ENCODE assay signal across 26 mouse cellular contexts in the genomic region with DNA sequence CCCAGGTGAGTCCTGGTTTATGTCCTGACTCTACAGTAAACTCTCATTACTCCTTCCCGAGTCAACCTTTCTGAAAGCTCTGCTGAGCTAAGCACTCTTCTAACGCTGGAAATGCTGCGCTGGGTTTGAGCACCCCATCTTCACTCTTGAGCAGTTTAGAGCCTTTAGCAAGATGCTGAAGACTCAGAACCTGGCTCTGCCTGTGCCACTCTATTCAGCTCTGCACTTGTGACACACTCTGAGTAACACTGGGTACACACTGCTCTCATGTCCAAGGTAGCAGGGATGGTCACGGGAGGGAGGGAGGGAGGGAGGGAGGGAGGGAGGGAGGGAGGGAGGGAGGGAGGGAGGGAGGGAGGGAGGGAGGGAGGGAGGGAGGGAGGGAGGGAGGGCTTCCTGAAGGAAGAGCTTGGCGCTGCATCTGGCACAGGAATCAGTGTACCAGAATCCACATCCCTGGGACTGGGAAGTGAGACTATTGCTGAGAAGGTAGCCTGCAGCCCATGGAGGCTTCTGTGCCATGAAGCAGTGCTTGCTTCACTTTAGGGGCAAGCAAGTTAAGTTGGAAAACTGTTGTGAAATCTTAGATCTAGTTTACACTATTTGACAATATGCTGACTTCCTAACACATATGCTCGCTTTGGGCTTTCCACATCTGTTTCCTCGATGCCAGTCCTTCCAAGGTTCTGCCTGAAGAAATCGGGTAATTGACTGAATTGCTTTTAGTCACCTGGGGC.
A peak's percentile ranks its signal among the peaks of the same experiment; 100 is the strongest.
DNase-seq lines count a peak whose midpoint lies in the region; ATAC-seq and TF ChIP-seq lines count a peak whose summit lies in the region.
"Had no signal": no experiment of that assay in that cellular context is flagged by ENCODE, and none has a peak within 500 bp of the region (broad histone marks: within the 10 kb centered on the region; RNA-seq: fewer than 3 reads in every experiment).

No protein-coding gene starts in this region.

- H3K27me3 ChIP-seq in limb, embryonic 12.5 days = no peaks in the 10 kb centered on the region
- peaks cover 11% of the 10 kb centered on the region; the same call in 1 of the 2 replicates for H3K27me3 ChIP-seq in hindbrain, embryonic 10.5 days (ENCODE audit: insufficient read depth, poor library complexity, severe bottlenecking)
- H3K27me3 ChIP-seq: kidney, embryonic 15.5 days; limb, embryonic 15.5 days; liver, embryonic 13.5 days; neural tube, embryonic 13.5 days had no signal

- no peak overlapping the region for H3K4me2 ChIP-seq in limb, embryonic 12.5 days
- H3K4me2 ChIP-seq: forebrain, embryonic 13.5 days; kidney, embryonic 15.5 days; limb, embryonic 15.5 days; liver, embryonic 13.5 days; midbrain, embryonic 12.5 days; neural tube, embryonic 13.5 days had no signal

- TF ChIP-seq CTCF in bone marrow macrophage, adult 2 months (IDR thresholded peaks at IDR 0.05; ENCODE audit: low read depth, low read length) = no peak

- no peak for ATAC-seq in limb, embryonic 12.5 days (ENCODE audit: insufficient number of reproducible peaks, insufficient read depth, low FRiP score, low TSS enrichment, low read depth)
- ATAC-seq: CD4-positive, CD25-positive, alpha-beta regulatory T cell, adult 4 months; forebrain, embryonic 13.5 days; hindbrain, embryonic 16.5 days had no signal

- no peak overlapping the region for H3K9ac ChIP-seq in limb, embryonic 12.5 days (replicated peaks)
- H3K9ac ChIP-seq: forebrain, embryonic 13.5 days; kidney, embryonic 15.5 days; limb, embryonic 15.5 days; liver, embryonic 13.5 days; midbrain, embryonic 12.5 days; neural tube, embryonic 13.5 days had no signal

- TF ChIP-seq POLR2A in bone marrow macrophage, adult 2 months (IDR thresholded peaks at IDR 0.05; ENCODE audit: borderline replicate concordance, low read depth, low read length) = no peak

- H3K4me3 ChIP-seq in bone marrow macrophage, adult 2 months (ENCODE audit: insufficient read depth, low read length) = no peak overlapping the region
- H3K4me3 ChIP-seq in limb, embryonic 12.5 days (replicated peaks) = no peak overlapping the region
- no peak overlapping the region for H3K4me3 ChIP-seq in hindbrain, embryonic 10.5 days
- H3K4me3 ChIP-seq: forebrain, embryonic 13.5 days; kidney, embryonic 15.5 days; left cerebral cortex, adult 2 months; limb, embryonic 15.5 days; liver, embryonic 13.5 days; midbrain, embryonic 12.5 days; neural tube, embryonic 13.5 days had no signal

- no peaks in the 10 kb centered on the region for H3K36me3 ChIP-seq in limb, embryonic 12.5 days
- H3K36me3 ChIP-seq in hindbrain, embryonic 10.5 days = 0 out of 2 replicates have a peak, but pooled peaks cover 5% of the 10 kb centered on the region
- H3K36me3 ChIP-seq: kidney, embryonic 15.5 days; limb, embryonic 15.5 days; liver, embryonic 13.5 days; midbrain, embryonic 12.5 days; neural tube, embryonic 13.5 days had no signal

- H3K27ac ChIP-seq in bone marrow macrophage, adult 2 months (ENCODE audit: insufficient read depth, low read depth, low read length) = peak overlapping the region; percentile 64
- peak overlapping the region; percentile 41; the same call in 1 of the 2 replicates for H3K27ac ChIP-seq in limb, embryonic 12.5 days
- no peak overlapping the region for H3K27ac ChIP-seq in hindbrain, embryonic 10.5 days
- H3K27ac ChIP-seq: forebrain, embryonic 13.5 days; kidney, embryonic 15.5 days; left cerebral cortex, adult 2 months; limb, embryonic 15.5 days; liver, embryonic 13.5 days; midbrain, embryonic 12.5 days; neural tube, embryonic 13.5 days had no signal

- DNase-seq in adrenal gland, postnatal 14 days = peak; percentile 34
- no peak for DNase-seq in adrenal gland, postnatal 4 days (ENCODE audit: low spot score in 2 of 2)
- DNase-seq in 416B (ENCODE audit: low read depth) = peak; percentile 45
- no peak for DNase-seq in left cerebral cortex, adult 18-20 months (ENCODE audit: low spot score in 2 of 2)
- DNase-seq in cerebellum, postnatal 36 days = no peak
- DNase-seq in hindbrain, embryonic 10.5 days (ENCODE audit: low spot score) = no peak
- DNase-seq: cerebellum, adult 18-20 months; cerebellum, postnatal 10 days; gastrocnemius, postnatal 10 days; heart, postnatal 14 days; kidney, adult 18-20 months; kidney, postnatal 25 days; liver, embryonic 13.5 days; lung, adult 18-20 months; lung, postnatal 10 days; thymus, postnatal 14 days had no signal

- H3K4me1 ChIP-seq in bone marrow macrophage, adult 2 months (ENCODE audit: control insufficient read depth, insufficient read depth, low read length) = peaks cover 54% of the 10 kb centered on the region
- H3K4me1 ChIP-seq in limb, embryonic 12.5 days (replicated peaks) = peaks cover 55% of the 10 kb centered on the region
- peaks cover 39% of the 10 kb centered on the region for H3K4me1 ChIP-seq in hindbrain, embryonic 10.5 days (replicated peaks)

- H3K9me3 ChIP-seq in limb, embryonic 12.5 days = no peaks in the 10 kb centered on the region
- H3K9me3 ChIP-seq in hindbrain, embryonic 10.5 days = no peaks in the 10 kb centered on the region
- H3K9me3 ChIP-seq: forebrain, embryonic 13.5 days; kidney, embryonic 15.5 days; limb, embryonic 15.5 days; liver, embryonic 13.5 days; midbrain, embryonic 12.5 days; neural tube, embryonic 13.5 days had no signal

- WGBS in limb, embryonic 12.5 days = 42% methylated on average over 7 of the region's 8 CpGs
- 70% methylated on average over 8 of the region's 8 CpGs for WGBS in hindbrain, embryonic 10.5 days

Comparison
In these comparisons a context has a peak if more than half of its experiments do, and no peak if none do; other contexts are left out.
1. DNase-seq: peak in adrenal gland, postnatal 14 days (single experiment) and 416B (single experiment); none in adrenal gland, postnatal 4 days (0 of 2), left cerebral cortex, adult 18-20 months (0 of 2), cerebellum, postnatal 36 days (0 of 2) and hindbrain, embryonic 10.5 days (single experiment).